Comparison of ENCODE assay signal across 8 mouse cellular contexts in the genomic region with DNA sequence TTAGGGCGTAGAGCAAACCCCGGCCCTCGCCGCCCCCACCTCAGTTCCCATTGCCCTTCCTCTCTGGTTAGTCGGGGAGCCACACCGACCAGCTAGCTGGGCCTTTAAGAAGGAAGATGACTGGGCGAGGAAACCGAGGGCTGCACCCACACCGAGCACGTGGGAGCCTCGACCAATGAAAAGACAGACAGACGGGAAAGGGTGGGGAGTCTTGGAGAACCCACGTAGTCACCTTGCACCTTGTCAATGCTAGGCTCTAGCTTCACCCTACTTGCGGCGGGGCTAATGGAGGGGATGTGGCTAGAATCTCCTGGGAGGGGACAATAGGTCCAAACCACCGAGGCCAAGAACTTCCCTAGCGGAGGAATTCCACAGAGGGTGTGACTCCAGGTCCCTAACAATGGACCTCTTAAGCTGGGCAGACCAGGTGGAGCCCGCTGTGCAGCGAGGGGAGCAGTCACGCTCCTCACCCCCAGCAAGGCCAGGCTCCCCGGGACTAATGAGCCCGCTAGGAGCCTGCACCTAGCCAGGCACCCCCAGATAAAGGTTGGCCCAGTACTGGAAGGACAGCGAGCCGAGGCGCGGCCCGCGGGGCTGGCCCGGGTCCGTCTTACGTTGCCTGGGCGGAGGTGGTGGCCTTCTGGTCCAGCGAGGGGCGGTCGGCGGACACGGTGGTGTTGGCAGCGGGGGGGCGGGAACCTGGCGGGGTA. TPM values are rescaled to one million over a fixed set of nuclear protein-coding genes. Genes with fewer than 3 reads are reported as not detected.
DNase-seq lines count a peak whose midpoint lies in the region; ATAC-seq and TF ChIP-seq lines count a peak whose summit lies in the region.

No protein-coding gene starts in this region.

- no peaks in the 10 kb centered on the region for H3K79me2 ChIP-seq in macrophage (ENCODE audit: inconsistent target)

- H3K4me2 ChIP-seq in hindbrain, postnatal 0 days (ENCODE audit: low read depth, low read length) = peak overlapping the region; percentile 98

- WGBS in hindbrain, postnatal 0 days = under 1% methylated on average over 39 of the region's 40 CpGs
- under 1% methylated on average over 39 of the region's 40 CpGs for WGBS in macrophage (ENCODE audit: missing documents)

- TF ChIP-seq CTCF in hindbrain, postnatal 0 days (IDR thresholded peaks at IDR 0.05; ENCODE audit: low read depth) = no peak
- TF ChIP-seq CTCF in left cerebral cortex, adult 2 months (IDR thresholded peaks at IDR 0.05) = no peak

- H3K27me3 ChIP-seq in hindbrain, postnatal 0 days (ENCODE audit: insufficient read depth, low read length) = no peaks in the 10 kb centered on the region

- 0 out of 2 replicates have a peak, but pooled peaks cover 13% of the 10 kb centered on the region for H3K4me1 ChIP-seq in hindbrain, postnatal 0 days (ENCODE audit: insufficient read depth, low read length)

- peak; percentile 72 for ATAC-seq in hindbrain, postnatal 0 days

- DNase-seq in adipocyte (ENCODE audit: low spot score) = peak; percentile 86
- peak; percentile 88 for DNase-seq in embryo, embryonic 10 days (ENCODE audit: low spot score)
- DNase-seq in gastrocnemius, adult 8-10 months (ENCODE audit: low spot score in 2 of 2) = peak; percentile 79 to 81
- peak; percentile 90 for DNase-seq in hindbrain, postnatal 0 days (ENCODE audit: low spot score)
- DNase-seq in left cerebral cortex, adult 2 months (ENCODE audit: extremely low spot score in 1 of 2, low spot score in 2 of 2) = peak; percentile 82 to 83
- DNase-seq in right cerebral cortex, postnatal 10 days (ENCODE audit: low spot score in 2 of 2) = peak; percentile 91 to 93
- peak; percentile 86 for DNase-seq in urinary bladder, postnatal 14 days (ENCODE audit: low spot score)

- peak overlapping the region; percentile 80 for H3K27ac ChIP-seq in hindbrain, postnatal 0 days
- H3K27ac ChIP-seq in left cerebral cortex, adult 2 months = peak overlapping the region; percentile 96
- peak overlapping the region; percentile 25 for H3K27ac ChIP-seq in macrophage

- peak overlapping the region; percentile 78 for H3K9ac ChIP-seq in hindbrain, postnatal 0 days (replicated peaks; ENCODE audit: low read length)

- peak overlapping the region; percentile 73 for H3K4me3 ChIP-seq in hindbrain, postnatal 0 days (ENCODE audit: low read length)
- peak overlapping the region; percentile 86 for H3K4me3 ChIP-seq in left cerebral cortex, adult 2 months
- H3K4me3 ChIP-seq in macrophage (ENCODE audit: inconsistent target) = peak overlapping the region; percentile 58

- peaks cover 32% of the 10 kb centered on the region for H3K36me3 ChIP-seq in hindbrain, postnatal 0 days (ENCODE audit: insufficient read depth, low read length)
- no peaks in the 10 kb centered on the region for H3K36me3 ChIP-seq in macrophage (ENCODE audit: inconsistent target)

- intact Hi-C loops in left cerebral cortex, adult 2 months (cut with DNase I) = loop anchor here (2.0 kb wide), 1 partner anchor 75 kb away; a partner anchor contains a TSS

- H3K9me3 ChIP-seq in hindbrain, postnatal 0 days (ENCODE audit: low read length) = no peaks in the 10 kb centered on the region

RNA-seq across cellular contexts. Expression of a gene that starts 3.1 kb away (rescaled TPM):
- total RNA-seq in gastrocnemius, adult 8-10 months (2022) = 10 to 100 TPM; 15.5 to 22.2 (median 18.9) TPM
- 190 and 197 TPM in 2 replicates for total RNA-seq in hindbrain, postnatal 0 days (2014; rRNA removed)
- polyA plus RNA-seq in hindbrain, postnatal 0 days (2015; fragmentation: Nextera tagmentation; extraction: Ambion mirVana) = 86.0 and 95.6 TPM in 2 replicates
- 100 to 1,000 TPM; 189 to 199 TPM for total RNA-seq in left cerebral cortex, adult 2 months (2021)
- total RNA-seq in macrophage (2018; cell fraction: chromatin; rRNA removed) = 10 to 100 TPM in 18 of 26 experiments, 1 to 10 TPM in 8; 5.0 to 31.9 (median 18.5) TPM
- total RNA-seq in macrophage (2018; cell fraction: cytosol; rRNA removed) = 10 to 100 TPM in 22 of 26 experiments, 1 to 10 TPM in 4; 8.4 to 16.8 (median 13.4) TPM
- total RNA-seq in macrophage (2018; cell fraction: nucleus; rRNA removed) = 10 to 100 TPM in 21 of 26 experiments, 1 to 10 TPM in 5; 6.2 to 22.9 (median 15.2) TPM
- 8.1 to 14.4 TPM (median 11.2 TPM) in 3 replicates for polyA plus RNA-seq in macrophage (2018)

RNA-seq across cellular contexts. Expression of a gene that starts 10.9 kb away (rescaled TPM):
- not detected for total RNA-seq in gastrocnemius, adult 8-10 months (2022)
- total RNA-seq in hindbrain, postnatal 0 days (2014; rRNA removed) = not detected in 2 replicates
- polyA plus RNA-seq in hindbrain, postnatal 0 days (2015; fragmentation: Nextera tagmentation; extraction: Ambion mirVana) = not detected in 2 replicates
- not detected for total RNA-seq in left cerebral cortex, adult 2 months (2021)
- not detected for total RNA-seq in macrophage (2018; cell fraction: chromatin; rRNA removed)
- under 1 TPM in 1 of 26 experiments, not detected in 25; 0.06 TPM for total RNA-seq in macrophage (2018; cell fraction: cytosol; rRNA removed)
- not detected for total RNA-seq in macrophage (2018; cell fraction: nucleus; rRNA removed)
- not detected in 3 replicates for polyA plus RNA-seq in macrophage (2018)

RNA-seq across cellular contexts. Expression of a gene that starts 11.7 kb away (rescaled TPM):
- total RNA-seq in gastrocnemius, adult 8-10 months (2022) = 10 to 100 TPM; 25.9 to 30.1 (median 27.9) TPM
- 340 and 366 TPM in 2 replicates for total RNA-seq in hindbrain, postnatal 0 days (2014; rRNA removed)
- 310 and 341 TPM in 2 replicates for polyA plus RNA-seq in hindbrain, postnatal 0 days (2015; fragmentation: Nextera tagmentation; extraction: Ambion mirVana)
- 10 to 100 TPM; 78.1 to 79.6 TPM for total RNA-seq in left cerebral cortex, adult 2 months (2021)
- 10 to 100 TPM in 23 of 26 experiments, 1 to 10 TPM in 3; 8.2 to 78.3 (median 22.0) TPM for total RNA-seq in macrophage (2018; cell fraction: chromatin; rRNA removed)
- total RNA-seq in macrophage (2018; cell fraction: cytosol; rRNA removed) = 100 to 1,000 TPM in 1 of 26 experiments, 10 to 100 TPM in 25; 34.8 to 105 (median 63.6) TPM
- total RNA-seq in macrophage (2018; cell fraction: nucleus; rRNA removed) = 100 to 1,000 TPM in 1 of 26 experiments, 10 to 100 TPM in 25; 12.2 to 146 (median 26.0) TPM
- polyA plus RNA-seq in macrophage (2018) = 31.5 to 168 TPM (median 106 TPM) in 3 replicates

RNA-seq across cellular contexts. Expression of a gene that starts 45.9 kb away (rescaled TPM):
- under 1 TPM in 1 of 4 experiments, not detected in 3; 0.11 TPM for total RNA-seq in gastrocnemius, adult 8-10 months (2022)
- total RNA-seq in hindbrain, postnatal 0 days (2014; rRNA removed) = not detected in 2 replicates
- 0.10 and 0.21 TPM in 2 replicates for polyA plus RNA-seq in hindbrain, postnatal 0 days (2015; fragmentation: Nextera tagmentation; extraction: Ambion mirVana)
- not detected for total RNA-seq in left cerebral cortex, adult 2 months (2021)
- 1 to 10 TPM in 1 of 26 experiments, not detected in 25; 3.2 TPM for total RNA-seq in macrophage (2018; cell fraction: chromatin; rRNA removed)
- total RNA-seq in macrophage (2018; cell fraction: cytosol; rRNA removed) = not detected
- not detected for total RNA-seq in macrophage (2018; cell fraction: nucleus; rRNA removed)
- not detected in 3 replicates for polyA plus RNA-seq in macrophage (2018)

Comparison
In these comparisons a context has a peak if more than half of its experiments do, and no peak if none do; other contexts are left out.
1. Peak in every context shown above with its lines: DNase-seq, ATAC-seq, H3K4me3 ChIP-seq and H3K27ac ChIP-seq.
2. H3K27ac ChIP-seq: peak in every context shown above with its lines; median percentile 96 in left cerebral cortex, adult 2 months; 80 in hindbrain, postnatal 0 days; 25 in macrophage.